Mouse (Mus musculus): ENCODE measurements around the gene Hmgb3.
"Not testable (repeated sequence)": the region's sequence is repeated elsewhere in the genome, so short reads cannot be mapped to it uniquely, and the experiment has no call there.

The Hmgb3 gene

GRCm38 (mm10) chrX:71555415-71556114 lies at the start of gene Hmgb3:
Gene Hmgb3, plus strand, starts transcription at chrX:71555918.
- peak; percentile 90 to 94 for DNase-seq (ENCODE audit: low spot score in 2 of 2)

- not testable (repeated sequence) for DNase-seq (ENCODE audit: low spot score in 2 of 2)
Measured at GRCm38 (mm10) chrX:71506591-71506990, 49.1 kb upstream of the Hmgb3 start.

GRCm38 (mm10) chrX:71519252-71519651 lies 36.5 kb upstream of the Hmgb3 start:
- no peak for DNase-seq (ENCODE audit: low spot score in 2 of 2)

GRCm38 (mm10) chrX:71522889-71523288 lies 32.8 kb upstream of the Hmgb3 start:
- DNase-seq (ENCODE audit: low spot score in 2 of 2) = no peak

- no peak for DNase-seq (ENCODE audit: low spot score in 2 of 2)
Measured at GRCm38 (mm10) chrX:71524310-71524709, 31.4 kb upstream of the Hmgb3 start.

GRCm38 (mm10) chrX:71525593-71526299 lies 30.0 kb upstream of the Hmgb3 start:
- no peak for DNase-seq (ENCODE audit: low spot score in 2 of 2)

- no peak for DNase-seq (ENCODE audit: low spot score in 2 of 2)
Measured at GRCm38 (mm10) chrX:71527461-71527860, 28.3 kb upstream of the Hmgb3 start.

- DNase-seq (ENCODE audit: low spot score in 2 of 2) = no peak
Measured at GRCm38 (mm10) chrX:71528150-71528549, 27.6 kb upstream of the Hmgb3 start.

- DNase-seq (ENCODE audit: low spot score in 2 of 2) = peak in 1 of 2 experiments; percentile 16
Measured at GRCm38 (mm10) chrX:71528646-71529045, 27.1 kb upstream of the Hmgb3 start.

- no peak for DNase-seq (ENCODE audit: low spot score in 2 of 2)
Measured at GRCm38 (mm10) chrX:71532635-71533034, 23.1 kb upstream of the Hmgb3 start.

GRCm38 (mm10) chrX:71534102-71534501 lies 21.6 kb upstream of the Hmgb3 start:
- DNase-seq (ENCODE audit: low spot score in 2 of 2) = no peak

- no peak for DNase-seq (ENCODE audit: low spot score in 2 of 2)
Measured at GRCm38 (mm10) chrX:71537791-71538190, 17.9 kb upstream of the Hmgb3 start.

GRCm38 (mm10) chrX:71540821-71541510 lies 14.8 kb upstream of the Hmgb3 start:
- DNase-seq (ENCODE audit: low spot score in 2 of 2) = no peak

- no peak for DNase-seq (ENCODE audit: low spot score in 2 of 2)
Measured at GRCm38 (mm10) chrX:71544731-71545130, 11.0 kb upstream of the Hmgb3 start.

GRCm38 (mm10) chrX:71545163-71545562 lies 10.6 kb upstream of the Hmgb3 start:
- no peak for DNase-seq (ENCODE audit: low spot score in 2 of 2)

GRCm38 (mm10) chrX:71556115-71556941 lies 610 bp downstream of the Hmgb3 start:
- peak; percentile 21 to 26 for DNase-seq (ENCODE audit: low spot score in 2 of 2)

GRCm38 (mm10) chrX:71556965-71557491 lies 1.3 kb downstream of the Hmgb3 start:
- DNase-seq (ENCODE audit: low spot score in 2 of 2) = no peak

GRCm38 (mm10) chrX:71559336-71559735 lies 3.6 kb downstream of the Hmgb3 start:
- DNase-seq (ENCODE audit: low spot score in 2 of 2) = no peak

- no peak for DNase-seq (ENCODE audit: low spot score in 2 of 2)
Measured at GRCm38 (mm10) chrX:71560796-71561195, 5.1 kb downstream of the Hmgb3 start.

GRCm38 (mm10) chrX:71573132-71573900 lies 17.6 kb downstream of the Hmgb3 start:
- no peak for DNase-seq (ENCODE audit: low spot score in 2 of 2)

- DNase-seq (ENCODE audit: low spot score in 2 of 2) = no peak
Measured at GRCm38 (mm10) chrX:71575550-71575949, 19.8 kb downstream of the Hmgb3 start.
